Mouse (Mus musculus): Measurements from ENCODE around the gene Cd2bp2.

The Cd2bp2 gene

DNA sequence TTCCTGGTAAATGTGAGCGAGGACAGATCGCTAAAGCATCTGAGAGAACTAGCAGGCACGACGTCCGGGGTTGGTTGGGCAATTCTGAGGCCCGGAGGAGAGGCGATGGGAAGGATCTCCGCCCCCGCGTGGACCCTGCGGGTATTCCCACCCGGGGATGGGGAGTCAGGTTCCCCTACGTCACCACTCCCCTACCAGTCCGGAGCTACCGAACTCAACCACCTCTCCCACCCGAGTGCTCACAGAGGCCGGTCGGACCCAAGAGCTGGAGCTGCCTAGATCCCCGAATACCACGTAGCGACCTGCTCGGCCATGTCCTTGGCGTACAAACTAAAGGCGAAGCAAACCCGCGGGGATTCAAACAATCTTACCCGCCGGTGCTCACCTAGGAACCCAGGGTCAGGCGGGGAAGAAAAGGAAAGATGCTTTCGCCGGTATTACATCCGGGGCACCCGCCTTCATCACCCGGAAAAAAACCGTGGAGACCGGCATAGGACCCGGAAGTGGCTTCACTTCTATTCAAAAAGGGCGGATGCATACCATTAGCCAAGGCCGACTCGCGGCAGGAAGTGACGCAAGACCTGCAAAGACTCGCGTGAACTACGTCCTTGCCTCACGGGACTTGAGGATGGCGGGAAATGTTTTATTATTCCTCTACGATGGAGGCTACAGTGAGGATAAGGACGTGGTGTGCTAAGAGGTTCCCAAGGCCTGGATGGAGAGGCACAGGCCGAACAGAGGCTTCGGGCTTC lies at the start of gene Cd2bp2:
Cd2bp2 (minus strand) TSS at position 507 of the 752 bp plus-strand sequence.
- peak; percentile 95 to 97 for DNase-seq (ENCODE audit: low spot score in 2 of 2)

- DNase-seq (ENCODE audit: low spot score in 2 of 2) = no peak
Observed at GRCm38 (mm10) chr7:127244658-127245510, 49.0 kb upstream of the Cd2bp2 start.

GRCm38 (mm10) chr7:127243870-127244657 lies 48.2 kb upstream of the Cd2bp2 start, which contains the start of gene Zfp771:
Zfp771 (plus strand) TSS chr7:127244274.
- peak; percentile 86 to 91 for DNase-seq (ENCODE audit: low spot score in 2 of 2)

- no peak for DNase-seq (ENCODE audit: low spot score in 2 of 2)
Observed at GRCm38 (mm10) chr7:127243361-127243867, 47.6 kb upstream of the Cd2bp2 start.

- DNase-seq (ENCODE audit: low spot score in 2 of 2) = no peak
Observed at GRCm38 (mm10) chr7:127234777-127235176, 38.9 kb upstream of the Cd2bp2 start.

DNA sequence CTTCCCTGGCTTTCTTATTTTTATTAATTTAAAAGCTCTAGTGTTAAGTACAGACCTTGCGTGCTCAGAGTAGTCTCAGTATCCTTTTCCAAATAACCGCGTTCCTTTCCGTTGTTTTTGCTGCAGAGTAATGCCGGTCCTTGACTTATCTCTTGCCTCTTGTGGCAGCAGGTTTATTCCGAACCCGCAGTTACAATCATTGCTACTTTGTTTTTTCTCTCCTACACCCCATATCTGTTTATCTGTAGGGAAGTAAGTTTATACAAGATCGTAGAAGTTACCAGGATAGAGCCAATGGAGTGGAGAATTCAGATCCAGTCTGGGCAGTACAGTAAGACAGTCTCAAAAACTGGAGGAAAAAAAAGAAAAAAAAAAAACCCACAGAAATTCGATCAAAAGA lies 37.9 kb upstream of the Cd2bp2 start:
- DNase-seq (ENCODE audit: low spot score in 2 of 2) = no peak

DNA sequence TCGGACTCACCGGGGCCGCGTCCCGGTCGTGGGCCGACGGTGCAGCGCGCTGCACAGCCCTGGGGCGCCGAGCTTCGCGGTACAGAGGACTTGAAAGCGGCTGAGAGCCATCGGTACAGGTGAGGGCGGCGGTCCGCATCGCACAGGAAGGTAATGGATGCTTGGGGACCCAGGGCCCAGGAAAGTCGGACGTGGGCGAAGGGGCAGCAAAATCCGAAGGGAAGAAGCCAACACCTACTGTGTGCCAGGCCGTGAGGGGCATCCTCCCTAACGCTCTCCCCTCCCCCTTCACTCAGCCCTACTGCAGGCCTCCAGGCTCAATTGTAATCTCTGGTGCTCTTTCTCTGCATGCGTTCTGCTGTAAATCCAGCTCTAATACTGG lies 37.5 kb upstream of the Cd2bp2 start:
- no peak for DNase-seq (ENCODE audit: low spot score in 2 of 2)

DNA sequence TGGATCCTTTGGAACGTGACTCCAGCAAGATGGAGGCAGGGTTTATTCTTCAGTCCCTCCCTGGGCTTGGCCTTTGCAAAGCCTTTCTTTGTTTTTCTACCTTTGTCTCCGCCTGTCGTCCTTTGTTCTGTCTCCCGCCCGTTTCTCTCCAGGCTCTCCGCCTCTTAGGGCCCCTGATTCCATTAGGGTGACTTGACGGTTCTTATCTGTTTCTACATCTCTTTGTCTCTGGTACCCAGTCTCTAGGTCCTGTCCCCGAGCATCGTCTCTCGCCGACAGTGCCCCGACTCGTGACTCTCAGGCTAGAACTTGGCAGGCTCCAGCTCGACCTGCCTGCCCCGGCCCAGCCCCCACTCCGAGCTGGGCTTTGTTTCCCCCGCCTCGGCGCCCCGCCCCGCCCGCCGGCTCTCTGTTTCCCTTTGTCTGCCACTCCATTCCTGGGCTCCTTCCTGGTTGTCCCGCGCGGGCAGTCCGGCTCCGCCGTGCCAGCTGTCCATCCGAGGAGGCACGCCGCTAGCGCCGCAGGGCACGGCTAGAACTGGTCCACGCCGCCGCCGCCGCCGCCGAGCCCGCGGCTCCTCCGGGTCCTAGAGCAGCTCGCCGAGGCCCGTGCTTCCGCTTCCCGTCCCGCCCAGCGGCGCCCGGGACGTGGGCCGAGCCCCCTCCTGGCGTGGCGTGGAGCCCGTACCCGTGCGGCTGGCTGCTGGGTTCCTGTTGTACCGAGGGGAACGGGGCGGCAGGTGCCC lies 36.9 kb upstream of the Cd2bp2 start, which contains the start of the genes Zfp553 and Sept1:
Zfp553 (plus strand) TSS at position 440 of the 746 bp plus-strand sequence.
Sept1 (minus strand) TSS at position 509 of the 746 bp plus-strand sequence.
- DNase-seq (ENCODE audit: low spot score in 2 of 2) = peak; percentile 69 to 70

- DNase-seq (ENCODE audit: low spot score in 2 of 2) = no peak
Observed at GRCm38 (mm10) chr7:127231826-127232621, 36.2 kb upstream of the Cd2bp2 start.

GRCm38 (mm10) chr7:127231376-127231775 lies 35.5 kb upstream of the Cd2bp2 start:
- DNase-seq (ENCODE audit: low spot score in 2 of 2) = no peak

DNA sequence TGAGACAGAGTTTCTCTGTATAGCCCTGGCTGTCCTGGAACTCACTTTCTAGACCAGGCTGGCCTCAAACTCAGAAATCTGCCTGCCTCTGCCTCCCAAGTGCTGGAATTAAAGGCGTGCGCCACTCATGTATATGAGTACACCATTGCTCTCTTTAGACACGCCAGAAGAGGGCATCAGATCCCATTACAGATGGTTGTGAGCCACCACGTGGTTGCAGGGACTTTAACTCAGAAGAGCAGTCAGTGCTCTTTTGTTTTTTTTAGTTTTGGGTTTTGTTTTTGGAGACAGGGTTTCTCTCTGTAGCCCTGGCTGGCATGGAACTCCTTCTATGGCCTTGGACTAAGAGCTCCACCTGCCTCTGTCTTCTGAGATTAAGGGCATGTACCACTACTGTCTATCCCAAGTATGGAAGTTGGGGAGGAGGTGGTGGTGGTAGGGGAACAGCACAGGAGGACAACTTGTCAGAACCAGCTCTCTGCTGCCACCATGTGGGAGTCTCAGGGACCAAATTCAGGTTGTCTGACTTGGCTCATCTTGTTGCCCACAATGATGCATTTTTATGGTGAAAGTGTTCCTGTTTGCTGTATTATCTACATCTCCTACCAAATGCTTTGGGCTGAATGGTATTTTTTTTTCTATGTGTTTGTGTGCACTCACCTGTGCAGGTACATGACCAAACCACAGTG lies 32.9 kb upstream of the Cd2bp2 start:
- DNase-seq (ENCODE audit: low spot score in 2 of 2) = peak in 1 of 2 experiments; percentile 80

GRCm38 (mm10) chr7:127225147-127225995 lies 29.5 kb upstream of the Cd2bp2 start:
- no peak for DNase-seq (ENCODE audit: low spot score in 2 of 2)

DNA sequence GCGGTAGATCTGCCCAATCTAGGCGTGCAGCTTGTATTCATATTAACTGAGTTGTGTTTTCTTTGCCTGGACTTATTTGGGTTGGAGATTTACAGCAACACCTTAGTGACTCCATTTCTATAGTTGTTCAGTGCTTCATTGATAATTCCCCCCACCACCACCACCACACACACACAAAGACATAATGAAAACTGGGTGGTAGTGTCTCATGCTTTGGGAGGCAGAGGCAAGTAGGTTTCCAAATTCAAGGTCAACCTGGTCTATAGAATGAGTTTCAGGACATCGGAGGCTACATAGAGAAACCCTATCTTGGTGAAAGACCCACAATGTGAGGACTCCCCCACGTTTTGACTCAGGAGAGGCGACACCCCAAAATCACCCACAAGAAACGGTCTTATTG lies 28.8 kb upstream of the Cd2bp2 start:
- no peak for DNase-seq (ENCODE audit: low spot score in 2 of 2)

DNA sequence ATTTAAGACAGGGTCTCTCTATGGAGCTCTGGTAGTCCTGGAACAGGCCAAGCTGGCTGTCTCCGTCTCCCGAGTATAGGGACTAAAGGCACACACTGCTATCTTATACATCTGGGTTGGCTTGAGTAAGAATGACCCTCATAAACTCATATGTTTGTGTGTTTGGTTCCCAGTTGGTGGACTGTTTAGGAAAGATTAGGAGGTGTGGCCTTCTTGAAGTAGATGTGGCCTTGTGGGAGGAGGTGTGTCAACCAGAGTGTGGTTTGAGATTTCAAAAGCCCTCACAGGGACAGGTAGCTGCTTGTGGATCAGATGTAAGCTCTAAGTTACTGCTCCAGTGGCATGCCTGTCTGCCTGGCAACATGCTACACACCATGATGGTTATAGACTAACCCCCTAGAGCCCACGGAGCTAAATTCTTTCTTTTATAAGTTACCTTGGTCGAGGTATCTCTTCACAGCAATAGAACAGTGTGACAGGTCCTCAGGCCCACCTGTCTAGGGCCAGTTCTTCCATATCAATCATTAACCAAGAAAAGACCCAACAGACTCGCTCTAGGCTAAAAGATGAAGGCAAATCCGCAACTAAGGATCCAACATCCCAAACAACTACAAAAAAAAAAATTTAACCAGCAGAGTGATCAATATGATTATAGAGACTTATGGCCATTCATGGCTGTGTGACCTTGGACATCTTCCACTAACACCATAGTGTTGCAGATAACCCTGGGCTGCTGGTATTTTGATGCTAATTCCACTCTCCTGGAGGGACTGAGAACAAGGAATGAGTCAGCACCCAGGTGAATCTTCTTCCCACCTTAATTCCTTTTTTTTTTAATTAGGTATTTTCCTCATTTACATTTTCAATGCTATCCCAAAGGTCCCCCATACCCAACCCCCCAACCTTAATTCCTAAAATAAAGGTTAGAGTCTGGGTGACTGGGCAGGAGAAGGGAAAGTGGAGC lies 27.9 kb upstream of the Cd2bp2 start:
- no peak for DNase-seq (ENCODE audit: low spot score in 2 of 2)

- no peak for DNase-seq (ENCODE audit: low spot score in 2 of 2)
Observed at GRCm38 (mm10) chr7:127223106-127223505, 27.3 kb upstream of the Cd2bp2 start.

GRCm38 (mm10) chr7:127220440-127220839 lies 24.6 kb upstream of the Cd2bp2 start:
- DNase-seq (ENCODE audit: low spot score in 2 of 2) = no peak

DNA sequence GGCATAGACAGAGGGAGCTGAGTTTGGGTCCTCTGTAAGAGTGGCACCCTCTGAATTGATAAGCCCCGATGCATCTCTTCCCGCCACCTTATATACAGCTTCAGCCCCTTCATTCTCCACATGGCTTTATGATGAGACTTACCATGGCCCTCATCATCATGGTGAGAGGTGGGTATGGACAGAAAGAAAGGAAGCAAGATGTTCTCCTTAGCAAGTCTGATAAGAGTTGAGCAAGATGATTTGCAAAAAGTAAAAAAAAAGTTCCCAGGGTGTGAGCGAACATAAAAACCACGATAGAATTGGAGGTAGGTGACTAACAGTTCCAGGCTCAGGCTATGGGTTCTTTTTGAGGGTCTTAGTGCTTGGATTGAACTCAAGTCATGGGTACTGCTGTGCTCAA lies 22.8 kb upstream of the Cd2bp2 start:
- no peak for DNase-seq (ENCODE audit: low spot score in 2 of 2)
